Mouse (Mus musculus) neural tube, embryonic 14.5 days (tissue): ENCODE measurements around the gene Neo1. TPM values are rescaled to one million over a fixed set of nuclear protein-coding genes. Genes with fewer than 3 reads are reported as not detected.
A peak's percentile ranks its signal among the peaks of the same experiment; 100 is the strongest.

Experiments used
- ATAC-seq: fragments of 200-750 bp; cut with Nextera tagmentation; 2 replicates; pipeline ENCODE4 v1.8.0; 2017; ENCODE audit warnings: low read depth, mild to moderate bottlenecking, moderate TSS enrichment, moderate library complexity
- H3K27ac ChIP-seq: fragments of 300-500 bp; sonication (generic); 2 replicates; pipeline ENCODE4 v1.5.1; 2014; ENCODE audit warnings: low read depth, mild to moderate bottlenecking, control low read depth, low read length, moderate library complexity, mixed read lengths
- H3K27me3 ChIP-seq: fragments of 300-500 bp; sonication (generic); 2 replicates; pipeline ENCODE4 v1.6.1; 2014; ENCODE audit warnings: low read length; ENCODE audit not compliant: control insufficient read depth, insufficient read depth
- H3K36me3 ChIP-seq: fragments of 300-500 bp; sonication (generic); 2 replicates; pipeline ENCODE4 v1.6.1; 2014; ENCODE audit warnings: low read length, mixed read lengths; ENCODE audit not compliant: control insufficient read depth, insufficient read depth
- H3K4me1 ChIP-seq: fragments of 300-500 bp; sonication (generic); 2 replicates; pipeline ENCODE4 v1.6.1; 2014; ENCODE audit warnings: low read length; ENCODE audit not compliant: control insufficient read depth, insufficient read depth
- H3K4me2 ChIP-seq: fragments of 300-500 bp; sonication (generic); 2 replicates; pipeline ENCODE4 v1.6.1; 2014; ENCODE audit warnings: mild to moderate bottlenecking, low read depth, low read length, control low read depth
- H3K4me3 ChIP-seq: fragments of 300-500 bp; sonication (generic); 2 replicates; pipeline ENCODE4 v1.5.1; 2014; ENCODE audit warnings: low read depth, low read length, control low read depth, mixed read lengths
- H3K9ac ChIP-seq: fragments of 300-500 bp; sonication (generic); replicated peaks from 2 replicates; pipeline ENCODE4 v1.6.1; 2014; ENCODE audit warnings: low read depth, mild to moderate bottlenecking, control low read depth, low read length, mixed read lengths
- H3K9me3 ChIP-seq: fragments of 300-500 bp; sonication (generic); 2 replicates; pipeline ENCODE4 v1.6.1; 2016; ENCODE audit warnings: low read length; ENCODE audit not compliant: control insufficient read depth
- whole genome bisulfite sequencing: fragments of 180-500 bp; shearing (Covaris S2); extraction: QIAGEN DNeasy Blood & Tissue Kit; methylation state at CpG from one replicate; pipeline ENCODE4 v1.1.7; 2014; 5-methylcytosine and 5-hydroxymethylcytosine counted together
- polyA plus RNA-seq: library from polyadenylated mRNA; unstranded; fragments of >200 nt; fragmentation: Nextera tagmentation; extraction: Ambion mirVana; gene quantifications from 2 replicates; pipeline ENCODE4 v1.2.1, GENCODE M21; 2014

The Neo1 gene
- polyA plus RNA-seq, 1 experiment from 2014 or later, result 59.7 TPM

DNA sequence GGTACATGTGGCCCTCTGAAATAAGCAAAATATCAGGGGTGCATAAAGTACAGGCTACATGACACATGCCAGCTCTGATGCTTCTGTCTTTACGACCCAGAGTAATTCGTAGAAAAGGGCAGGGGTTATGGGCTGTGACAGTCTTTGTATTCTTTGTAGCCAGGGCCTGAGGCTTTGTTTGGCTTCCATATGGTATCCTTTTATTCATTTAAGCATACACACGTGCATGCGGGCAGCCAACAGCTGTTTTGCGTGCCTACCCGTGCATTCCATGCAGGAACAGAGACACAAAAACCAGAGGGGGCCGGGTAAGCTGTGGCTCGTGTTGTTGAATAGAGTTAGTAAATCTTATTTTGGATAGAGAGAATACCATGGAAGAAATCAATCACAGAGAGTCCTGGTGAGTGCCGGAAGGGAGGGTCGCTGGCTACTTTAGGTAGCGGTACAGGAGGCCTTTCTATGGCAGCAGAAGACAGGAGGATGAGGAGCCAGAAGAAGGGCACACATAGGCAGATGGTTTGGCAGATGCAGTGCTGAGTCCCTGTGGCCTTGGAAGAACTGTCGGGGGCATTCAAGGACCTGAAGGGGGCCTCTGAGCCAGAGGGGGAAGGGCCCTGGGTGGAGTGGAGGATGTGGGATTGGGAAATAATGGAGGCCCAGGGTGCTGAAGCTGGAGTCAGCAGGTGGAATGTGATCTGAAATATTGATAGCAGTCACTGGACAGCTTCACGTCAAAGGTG, 186.5 kb downstream of the Neo1 start:
- Histone ChIP-seq H3K4me1 (no peaks in the 10 kb centered on the region; the same call in 1 of the 2 replicates), H3K4me3 (no peak overlapping the region), H3K9ac (no peak overlapping the region), H3K36me3 (0 out of 2 replicates have a peak, but pooled peaks cover 3% of the 10 kb centered on the region), H3K4me2 (no peak overlapping the region), H3K9me3 (no peaks in the 10 kb centered on the region), H3K27ac (no peak overlapping the region), H3K27me3 (no peaks in the 10 kb centered on the region)
- peak; percentile 26; the same call in 1 of the 2 replicates for ATAC-seq
- WGBS, result 19% methylated on average over 13 of the region's 13 CpGs

DNA sequence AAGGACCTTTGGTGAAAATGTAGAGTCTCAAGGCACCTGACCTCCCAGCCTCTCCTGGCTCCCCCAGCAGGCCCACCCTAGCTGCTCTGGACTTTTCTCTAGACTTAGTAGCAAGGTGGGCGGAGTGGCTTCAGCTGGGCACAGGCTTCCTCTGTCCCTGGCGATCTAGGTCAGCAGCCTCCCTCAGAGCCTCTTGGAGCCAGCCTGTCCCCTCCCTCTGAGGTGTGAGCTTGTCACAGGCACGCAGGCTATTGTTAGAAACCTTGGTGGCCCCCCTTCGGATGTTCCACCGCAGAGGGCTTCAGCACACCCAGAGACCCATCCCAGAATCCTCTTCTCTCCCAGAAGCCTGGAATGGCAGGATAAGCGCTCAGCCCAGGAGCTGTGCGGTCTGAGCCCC, 188.6 kb downstream of the Neo1 start:
- no peaks in the 10 kb centered on the region for H3K9me3 ChIP-seq
- no peaks in the 10 kb centered on the region; the same call in 1 of the 2 replicates for H3K4me1 ChIP-seq
- no peak overlapping the region for H3K9ac ChIP-seq
- no peak overlapping the region for H3K4me3 ChIP-seq
- no peak for ATAC-seq
- H3K27me3 ChIP-seq, result no peaks in the 10 kb centered on the region
- 0 out of 2 replicates have a peak, but pooled peaks cover 3% of the 10 kb centered on the region for H3K36me3 ChIP-seq
- no peak overlapping the region for H3K27ac ChIP-seq
- 79% methylated on average over 7 of the region's 7 CpGs for WGBS
- no peak overlapping the region for H3K4me2 ChIP-seq

GRCm38 (mm10) chr9:58847008-58847407, 189.2 kb downstream of the Neo1 start:
- no peak overlapping the region for H3K27ac ChIP-seq
- H3K9me3 ChIP-seq, result no peaks in the 10 kb centered on the region
- no peak overlapping the region for H3K4me3 ChIP-seq
- no peaks in the 10 kb centered on the region for H3K27me3 ChIP-seq
- WGBS, result 45% methylated on average over 3 of the region's 3 CpGs
- ATAC-seq, result no peak
- no peak overlapping the region; the same call in 1 of the 2 replicates for H3K9ac ChIP-seq
- 0 out of 2 replicates have a peak, but pooled peaks cover 3% of the 10 kb centered on the region for H3K36me3 ChIP-seq
- no peaks in the 10 kb centered on the region; the same call in 1 of the 2 replicates for H3K4me1 ChIP-seq
- H3K4me2 ChIP-seq, result no peak overlapping the region

DNA sequence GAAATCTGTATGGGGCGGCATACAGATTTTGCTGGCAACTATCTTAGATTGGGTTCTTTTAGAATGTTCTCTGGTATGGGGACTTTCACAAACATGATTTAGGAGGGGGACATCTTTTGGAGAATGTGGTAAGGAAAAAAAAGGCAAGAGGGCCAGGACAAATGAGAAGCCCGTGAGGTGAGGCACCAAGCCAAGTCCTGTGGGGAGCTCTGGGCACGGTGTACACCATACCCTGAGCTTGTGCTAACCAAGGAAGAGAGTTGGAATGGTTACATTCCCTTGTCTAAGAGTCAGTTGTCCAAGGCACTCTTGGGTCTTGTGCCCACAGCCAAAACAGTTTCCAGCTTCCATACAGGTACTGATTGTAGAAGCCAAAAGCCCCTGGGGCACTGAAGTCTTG, 191.6 kb downstream of the Neo1 start:
- WGBS, result 94% methylated on average over 3 of the region's 3 CpGs
- Histone ChIP-seq H3K36me3 (0 out of 2 replicates have a peak, but pooled peaks cover 3% of the 10 kb centered on the region), H3K27me3 (no peaks in the 10 kb centered on the region), H3K9me3 (no peaks in the 10 kb centered on the region), H3K9ac (no peak overlapping the region), H3K4me2 (no peak overlapping the region), H3K4me3 (no peak overlapping the region), H3K4me1 (no peaks in the 10 kb centered on the region), H3K27ac (no peak overlapping the region)
- ATAC-seq, result no peak

DNA sequence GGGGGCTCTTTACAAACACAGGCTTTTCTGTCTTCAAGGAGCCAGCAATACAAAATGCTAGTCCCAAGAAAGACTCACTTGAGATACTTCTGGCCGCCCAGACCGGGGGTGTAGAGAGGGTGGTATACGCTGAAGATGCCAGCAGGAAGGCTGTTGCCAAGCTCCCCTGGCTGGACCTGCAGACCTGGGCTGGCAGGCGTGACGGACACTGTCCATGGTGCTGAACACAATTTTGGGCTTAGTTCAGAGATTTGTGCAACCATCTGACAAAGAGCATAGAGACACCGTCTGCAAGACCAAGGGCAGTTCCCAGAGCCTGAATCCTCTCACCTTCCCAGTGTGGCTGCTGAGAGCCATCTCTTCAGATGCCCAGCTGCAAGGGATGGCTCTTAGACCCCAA, 194.6 kb downstream of the Neo1 start:
- no peak overlapping the region for H3K9ac ChIP-seq
- 31% methylated on average over 6 of the region's 6 CpGs for WGBS
- H3K27me3 ChIP-seq, result no peaks in the 10 kb centered on the region
- no peak overlapping the region for H3K4me2 ChIP-seq
- H3K36me3 ChIP-seq, result 0 out of 2 replicates have a peak, but pooled peaks cover 3% of the 10 kb centered on the region
- no peaks in the 10 kb centered on the region for H3K9me3 ChIP-seq
- ATAC-seq, result no peak
- no peak overlapping the region for H3K27ac ChIP-seq
- H3K4me3 ChIP-seq, result no peak overlapping the region
- no peaks in the 10 kb centered on the region for H3K4me1 ChIP-seq

- no peak overlapping the region for H3K4me3 ChIP-seq
- H3K27ac ChIP-seq, result no peak overlapping the region
- WGBS, result 73% methylated on average over 5 of the region's 5 CpGs
- no peak overlapping the region for H3K4me2 ChIP-seq
- H3K9ac ChIP-seq, result no peak overlapping the region
- no peaks in the 10 kb centered on the region for H3K27me3 ChIP-seq
- H3K9me3 ChIP-seq, result no peaks in the 10 kb centered on the region
- H3K4me1 ChIP-seq, result no peaks in the 10 kb centered on the region
- no peaks in the 10 kb centered on the region for H3K36me3 ChIP-seq
- no peak for ATAC-seq
Observed at GRCm38 (mm10) chr9:58838504-58838903, 197.7 kb downstream of the Neo1 start.

DNA sequence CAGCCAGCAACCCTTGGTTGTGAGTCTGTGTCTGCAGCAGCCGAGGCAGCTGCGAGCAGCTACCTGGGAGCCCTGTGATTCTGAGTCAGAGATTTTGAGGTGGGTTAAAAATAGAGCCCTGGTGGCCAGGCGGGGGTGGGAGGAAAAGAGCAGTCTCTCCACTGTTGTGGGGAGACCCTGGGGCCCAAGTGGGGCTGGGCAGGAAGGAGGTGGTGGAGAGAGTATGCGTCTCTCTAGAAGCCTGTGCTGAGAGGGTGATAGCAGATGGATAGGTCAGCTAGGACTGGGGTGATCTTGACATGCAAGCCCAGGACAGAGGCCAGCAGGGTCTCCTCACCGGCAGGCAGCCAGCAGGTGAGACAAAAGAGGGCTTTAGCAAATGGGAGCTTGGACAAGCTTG, 199.1 kb downstream of the Neo1 start:
- Histone ChIP-seq H3K27ac (no peak overlapping the region), H3K27me3 (no peaks in the 10 kb centered on the region), H3K9ac (no peak overlapping the region), H3K9me3 (no peaks in the 10 kb centered on the region), H3K4me3 (no peak overlapping the region), H3K4me1 (no peaks in the 10 kb centered on the region), H3K36me3 (no peaks in the 10 kb centered on the region), H3K4me2 (no peak overlapping the region)
- 80% methylated on average over 5 of the region's 5 CpGs for WGBS
- no peak for ATAC-seq

GRCm38 (mm10) chr9:58832939-58833338, 203.3 kb downstream of the Neo1 start:
- no peaks in the 10 kb centered on the region for H3K9me3 ChIP-seq
- H3K4me1 ChIP-seq, result peaks cover 5% of the 10 kb centered on the region; the same call in 1 of the 2 replicates
- 37% methylated on average over 3 of the region's 3 CpGs for WGBS
- H3K36me3 ChIP-seq, result no peaks in the 10 kb centered on the region
- no peak for ATAC-seq
- H3K27ac ChIP-seq, result no peak overlapping the region
- no peak overlapping the region for H3K9ac ChIP-seq
- H3K4me2 ChIP-seq, result no peak overlapping the region
- H3K4me3 ChIP-seq, result no peak overlapping the region
- no peaks in the 10 kb centered on the region for H3K27me3 ChIP-seq

GRCm38 (mm10) chr9:58829627-58830026, 206.6 kb downstream of the Neo1 start:
- Histone ChIP-seq H3K27me3 (peaks cover 4% of the 10 kb centered on the region; the same call in 1 of the 2 replicates), H3K36me3 (no peaks in the 10 kb centered on the region), H3K9me3 (no peaks in the 10 kb centered on the region), H3K4me1 (peaks cover 21% of the 10 kb centered on the region; the same call in 1 of the 2 replicates), H3K27ac (no peak overlapping the region), H3K9ac (no peak overlapping the region), H3K4me2 (no peak overlapping the region), H3K4me3 (no peak overlapping the region)
- no peak for ATAC-seq
- WGBS, result 55% methylated on average over 4 of the region's 4 CpGs
